Mouse (Mus musculus): ENCODE results near the gene Ldlrad3.

- TF ChIP-seq CTCF (IDR thresholded peaks at IDR 0.05; ENCODE audit: low read depth) (no peak), EP300 (IDR thresholded peaks at IDR 0.05; ENCODE audit: low read depth) (no peak)
Measured at GRCm38 (mm10) chr2:102001661-102002060, 184.5 kb downstream of the Ldlrad3 start.
